Mouse (Mus musculus) embryonic facial prominence, embryonic 10.5 days (tissue): Measurements from ENCODE around the gene Gstp1. TPM values are rescaled to one million over a fixed set of nuclear protein-coding genes. Genes with fewer than 3 reads are reported as not detected.
"Not testable (repeated sequence)": the region's sequence is repeated elsewhere in the genome, so short reads cannot be mapped to it uniquely, and the experiment has no call there.

Experiments used
- DNase-seq: peaks from one replicate; pipeline ENCODE4 v3.0.0-alpha.2; 2017; ENCODE audit warnings: low spot score
- H3K27ac ChIP-seq: fragments of 300-500 bp; sonication (generic); replicated peaks from 2 replicates; pipeline ENCODE4 v1.5.1; 2016; ENCODE audit warnings: mild to moderate bottlenecking
- H3K27me3 ChIP-seq: fragments of 300-500 bp; sonication (generic); replicated peaks from 2 replicates; pipeline ENCODE4 v1.6.1; 2016; ENCODE audit warnings: low read depth, mild to moderate bottlenecking; ENCODE audit not compliant: poor library complexity, severe bottlenecking
- H3K36me3 ChIP-seq: fragments of 300-500 bp; sonication (generic); replicated peaks from 2 replicates; pipeline ENCODE4 v1.6.1; 2016; ENCODE audit warnings: mild to moderate bottlenecking, moderate library complexity
- H3K4me1 ChIP-seq: fragments of 300-500 bp; sonication (generic); 2 replicates; pipeline ENCODE4 v1.6.1; 2016
- H3K4me3 ChIP-seq: fragments of 300-500 bp; sonication (generic); 2 replicates; pipeline ENCODE4 v1.5.1; 2016; ENCODE audit warnings: mild to moderate bottlenecking, moderate library complexity
- H3K9me3 ChIP-seq: fragments of 300-500 bp; sonication (generic); 2 replicates; pipeline ENCODE4 v1.6.1; 2016; ENCODE audit warnings: mild to moderate bottlenecking
- WGBS: fragments of 180-500 bp; shearing (Covaris S2); methylation state at CpG from one replicate; pipeline ENCODE4 v1.1.7; 2016; 5-methylcytosine and 5-hydroxymethylcytosine counted together
- polyA plus RNA-seq: library from polyadenylated mRNA; unstranded; fragments of >200 nt; fragmentation: Nextera tagmentation; extraction: Ambion mirVana; gene quantifications from 2 replicates; pipeline ENCODE4 v1.2.1, GENCODE M21; 2016

The Gstp1 gene
- polyA plus RNA-seq, 1 experiment from 2014 or later: 458 TPM

GRCm38 (mm10) chr19:4046866-4047254 lies 9.1 kb upstream of the Gstp1 start:
- 88% methylated on average over 8 of the region's 8 CpGs for WGBS
- DNase-seq: no peak
- Histone ChIP-seq H3K36me3 (no peaks in the 10 kb centered on the region), H3K4me3 (no peak overlapping the region), H3K4me1 (peaks cover 7% of the 10 kb centered on the region), H3K27me3 (no peaks in the 10 kb centered on the region), H3K27ac (no peak overlapping the region), H3K9me3 (no peaks in the 10 kb centered on the region)

- H3K4me3 ChIP-seq: 0 out of 2 replicates have a peak within 1 kb of the TSS, but pooled peaks have one; percentile 28
- H3K27me3 ChIP-seq: no peaks in the 10 kb centered on the region
- peaks cover 8% of the 10 kb centered on the region for H3K4me1 ChIP-seq
- H3K27ac ChIP-seq: no peak within 1 kb of the TSS
- DNase-seq: peak; percentile 45
- 57% methylated on average over 16 of the region's 16 CpGs for WGBS
- H3K9me3 ChIP-seq: no peaks in the 10 kb centered on the region
- no peaks in the 10 kb centered on the region for H3K36me3 ChIP-seq
Observed at GRCm38 (mm10) chr19:4045966-4046865, 8.4 kb upstream of the Gstp1 start, which contains the start of gene Gstp2. Gene Gstp2 (minus strand): TSS chr19:4046023.

- H3K27me3 ChIP-seq, H3K9me3 ChIP-seq, H3K27ac ChIP-seq, H3K4me3 ChIP-seq, DNase-seq, H3K4me1 ChIP-seq, H3K36me3 ChIP-seq: not testable (repeated sequence)
- 92% methylated on average over 5 of the region's 5 CpGs for WGBS
Observed at GRCm38 (mm10) chr19:4044109-4044508, 6.3 kb upstream of the Gstp1 start.

- Histone ChIP-seq H3K9me3 (no peaks in the 10 kb centered on the region), H3K4me3 (no peak overlapping the region), H3K4me1 (peaks cover 21% of the 10 kb centered on the region), H3K36me3 (no peaks in the 10 kb centered on the region), H3K27ac (no peak overlapping the region), H3K27me3 (no peaks in the 10 kb centered on the region)
- 81% methylated on average over 14 of the region's 14 CpGs for WGBS
- DNase-seq: no peak
Observed at GRCm38 (mm10) chr19:4042124-4042523, 4.3 kb upstream of the Gstp1 start.

GRCm38 (mm10) chr19:4041500-4041899 lies 3.7 kb upstream of the Gstp1 start:
- H3K9me3 ChIP-seq, H3K4me3 ChIP-seq, DNase-seq, H3K27ac ChIP-seq, H3K36me3 ChIP-seq, H3K27me3 ChIP-seq: not testable (repeated sequence)
- peaks cover 25% of the 10 kb centered on the region for H3K4me1 ChIP-seq
- 88% methylated on average over 4 of the region's 4 CpGs for WGBS

- not testable (repeated sequence) for H3K4me3 ChIP-seq, H3K36me3 ChIP-seq, H3K27ac ChIP-seq, H3K9me3 ChIP-seq, H3K27me3 ChIP-seq, DNase-seq
- WGBS: 88% methylated on average over 5 of the region's 5 CpGs
- H3K4me1 ChIP-seq: peaks cover 30% of the 10 kb centered on the region
Observed at GRCm38 (mm10) chr19:4040941-4041340, 3.2 kb upstream of the Gstp1 start.

GRCm38 (mm10) chr19:4037154-4037787 lies 514 bp downstream of the Gstp1 start:
- peaks cover 13% of the 10 kb centered on the region for H3K36me3 ChIP-seq
- H3K9me3 ChIP-seq, DNase-seq, H3K27me3 ChIP-seq: not testable (repeated sequence)
- WGBS: 31% methylated on average over 8 of the region's 8 CpGs
- peaks cover 27% of the 10 kb centered on the region for H3K4me1 ChIP-seq
- H3K4me3 ChIP-seq: peak overlapping the region; percentile 73
- peak overlapping the region; percentile 92 for H3K27ac ChIP-seq

- H3K9me3 ChIP-seq: no peaks in the 10 kb centered on the region
- 74% methylated on average over 12 of the region's 12 CpGs for WGBS
- H3K4me1 ChIP-seq: peaks cover 24% of the 10 kb centered on the region
- H3K36me3 ChIP-seq: peaks cover 13% of the 10 kb centered on the region
- DNase-seq: no peak
- H3K4me3 ChIP-seq: peak overlapping the region; percentile 27; the same call in 1 of the 2 replicates
- no peaks in the 10 kb centered on the region for H3K27me3 ChIP-seq
- peak overlapping the region; percentile 41; the same call in 1 of the 2 replicates for H3K27ac ChIP-seq
Observed at GRCm38 (mm10) chr19:4036327-4037045, 1.3 kb downstream of the Gstp1 start.

- Histone ChIP-seq H3K4me3 (no peak overlapping the region), H3K36me3 (peaks cover 13% of the 10 kb centered on the region), H3K9me3 (no peaks in the 10 kb centered on the region), H3K27me3 (no peaks in the 10 kb centered on the region), H3K4me1 (peaks cover 24% of the 10 kb centered on the region), H3K27ac (no peak overlapping the region)
- 69% methylated on average over 5 of the region's 5 CpGs for WGBS
- no peak for DNase-seq
Observed at GRCm38 (mm10) chr19:4033742-4034141, 4.0 kb downstream of the Gstp1 start.

- no peaks in the 10 kb centered on the region for H3K27me3 ChIP-seq
- H3K9me3 ChIP-seq: no peaks in the 10 kb centered on the region
- WGBS: 79% methylated on average over 3 of the region's 3 CpGs
Observed at GRCm38 (mm10) chr19:4033298-4033697, 4.5 kb downstream of the Gstp1 start.

GRCm38 (mm10) chr19:4032668-4033067 lies 5.1 kb downstream of the Gstp1 start:
- H3K36me3 ChIP-seq: peaks cover 13% of the 10 kb centered on the region
- no peaks in the 10 kb centered on the region for H3K9me3 ChIP-seq
- H3K27me3 ChIP-seq: no peaks in the 10 kb centered on the region
- no peak overlapping the region for H3K4me3 ChIP-seq
- H3K4me1 ChIP-seq: peaks cover 16% of the 10 kb centered on the region
- no peak for DNase-seq
- no peak overlapping the region for H3K27ac ChIP-seq
- WGBS: 56% methylated on average over 7 of the region's 7 CpGs

More at GRCm38 (mm10) chr19:4033298-4033697, 4.5 kb downstream of the Gstp1 start:
- Histone ChIP-seq H3K27ac (no peak overlapping the region), H3K4me1 (peaks cover 22% of the 10 kb centered on the region), H3K36me3 (peaks cover 13% of the 10 kb centered on the region), H3K4me3 (no peak overlapping the region)
- DNase-seq: no peak

- Histone ChIP-seq H3K36me3 (no peaks in the 10 kb centered on the region), H3K27ac (no peak overlapping the region), H3K4me3 (no peak overlapping the region), H3K4me1 (peaks cover 5% of the 10 kb centered on the region), H3K27me3 (no peaks in the 10 kb centered on the region), H3K9me3 (peaks cover 6% of the 10 kb centered on the region; the same call in 1 of the 2 replicates)
- no peak for DNase-seq
Observed at GRCm38 (mm10) chr19:4027576-4027975, 10.2 kb downstream of the Gstp1 start.
